Mouse (Mus musculus): ENCODE data around the gene Glrx3. TPM values are rescaled to one million over a fixed set of nuclear protein-coding genes. Genes with fewer than 3 reads are reported as not detected.

Gene Glrx3
- total and polyA plus RNA-seq, 2 experiments from 2014 or later = 88.1 to 162 TPM

- TF ChIP-seq CTCF (IDR thresholded peaks at IDR 0.05; ENCODE audit: low read depth) (peak; percentile 100), EP300 (IDR thresholded peaks at IDR 0.05; ENCODE audit: low read depth) (no peak)
- H3K9ac ChIP-seq (replicated peaks; ENCODE audit: low read depth, low read length) = no peak overlapping the region
- WGBS = 13% methylated on average over 30 of the region's 30 CpGs
- H3K4me2 ChIP-seq (ENCODE audit: low read depth, low read length) = peak overlapping the region; percentile 46
- DNase-seq (ENCODE audit: low spot score) (peak; percentile 71), ATAC-seq (ENCODE audit: insufficient read depth, low read depth) (peak; percentile 87)
- no peaks in the 10 kb centered on the region for H3K4me1 ChIP-seq (ENCODE audit: control insufficient read depth, insufficient read depth)
- no peak overlapping the region for H3K4me3 ChIP-seq (ENCODE audit: low read depth, low read length)
- no peaks in the 10 kb centered on the region for H3K36me3 ChIP-seq (replicated peaks; ENCODE audit: control insufficient read depth, insufficient read depth, low read length)
- peaks cover 21% of the 10 kb centered on the region for H3K27me3 ChIP-seq (ENCODE audit: control insufficient read depth, insufficient read depth, low read length)
- no peaks in the 10 kb centered on the region for H3K9me3 ChIP-seq (replicated peaks; ENCODE audit: control insufficient read depth, low read length)
- no peak overlapping the region for H3K27ac ChIP-seq (ENCODE audit: low read depth)
Measured at GRCm38 (mm10) chr7:137477950-137478620, 40.7 kb downstream of the Glrx3 start.

- TF ChIP-seq EP300 (IDR thresholded peaks at IDR 0.05; ENCODE audit: low read depth) (no peak), CTCF (IDR thresholded peaks at IDR 0.05; ENCODE audit: low read depth) (no peak)
- no peak overlapping the region for H3K4me3 ChIP-seq (ENCODE audit: low read depth, low read length)
- H3K9ac ChIP-seq (replicated peaks; ENCODE audit: low read depth, low read length) = no peak overlapping the region
- H3K9me3 ChIP-seq (replicated peaks; ENCODE audit: control insufficient read depth, low read length) = no peaks in the 10 kb centered on the region
- peak overlapping the region; percentile 46 for H3K4me2 ChIP-seq (ENCODE audit: low read depth, low read length)
- no peaks in the 10 kb centered on the region for H3K4me1 ChIP-seq (ENCODE audit: control insufficient read depth, insufficient read depth)
- no peaks in the 10 kb centered on the region for H3K36me3 ChIP-seq (replicated peaks; ENCODE audit: control insufficient read depth, insufficient read depth, low read length)
- no peak overlapping the region for H3K27ac ChIP-seq (ENCODE audit: low read depth)
- ATAC-seq (ENCODE audit: insufficient read depth, low read depth) = no peak
- WGBS = 26% methylated on average over 5 of the region's 5 CpGs
- peaks cover 21% of the 10 kb centered on the region for H3K27me3 ChIP-seq (ENCODE audit: control insufficient read depth, insufficient read depth, low read length)
- DNase-seq (ENCODE audit: low spot score) = no peak
Measured at GRCm38 (mm10) chr7:137478621-137478982, 41.2 kb downstream of the Glrx3 start.

DNA sequence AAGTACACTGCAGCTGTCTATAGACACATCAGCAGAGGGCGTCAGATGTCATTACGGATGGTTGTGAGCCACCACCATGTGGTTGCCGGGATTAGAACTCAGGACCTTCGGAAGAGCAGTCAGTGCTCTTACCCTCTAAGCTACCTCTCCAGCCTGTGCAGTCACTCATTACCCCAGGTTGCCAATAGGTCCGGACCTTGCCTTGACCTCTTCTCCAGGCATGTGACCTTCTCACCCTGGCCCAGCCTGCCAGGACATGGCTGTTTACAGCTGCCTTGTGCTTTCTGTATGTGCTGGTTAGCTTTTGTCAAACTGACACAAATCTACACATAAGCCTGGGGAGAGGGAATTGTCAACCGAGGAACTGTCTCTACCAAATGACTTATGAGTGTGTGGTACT, 43.4 kb downstream of the Glrx3 start:
- Histone ChIP-seq H3K27me3 (ENCODE audit: control insufficient read depth, insufficient read depth, low read length) (peaks cover 17% of the 10 kb centered on the region; the same call in 1 of the 2 replicates), H3K27ac (ENCODE audit: low read depth) (no peak overlapping the region), H3K9me3 (replicated peaks; ENCODE audit: control insufficient read depth, low read length) (no peaks in the 10 kb centered on the region), H3K9ac (replicated peaks; ENCODE audit: low read depth, low read length) (no peak overlapping the region), H3K36me3 (replicated peaks; ENCODE audit: control insufficient read depth, insufficient read depth, low read length) (no peaks in the 10 kb centered on the region), H3K4me3 (ENCODE audit: low read depth, low read length) (no peak overlapping the region), H3K4me2 (ENCODE audit: low read depth, low read length) (no peak overlapping the region), H3K4me1 (ENCODE audit: control insufficient read depth, insufficient read depth) (no peaks in the 10 kb centered on the region)
- DNase-seq (ENCODE audit: low spot score) (no peak), ATAC-seq (ENCODE audit: insufficient read depth, low read depth) (no peak)
- WGBS = 74% methylated on average over 6 of the region's 6 CpGs
- TF ChIP-seq CTCF (IDR thresholded peaks at IDR 0.05; ENCODE audit: low read depth) (no peak), EP300 (IDR thresholded peaks at IDR 0.05; ENCODE audit: low read depth) (no peak)

GRCm38 (mm10) chr7:137483987-137484386, 46.6 kb downstream of the Glrx3 start:
- Histone ChIP-seq H3K4me2 (ENCODE audit: low read depth, low read length) (no peak overlapping the region), H3K27ac (ENCODE audit: low read depth) (no peak overlapping the region), H3K4me1 (ENCODE audit: control insufficient read depth, insufficient read depth) (no peaks in the 10 kb centered on the region), H3K9me3 (replicated peaks; ENCODE audit: control insufficient read depth, low read length) (no peaks in the 10 kb centered on the region), H3K9ac (replicated peaks; ENCODE audit: low read depth, low read length) (no peak overlapping the region), H3K4me3 (ENCODE audit: low read depth, low read length) (no peak overlapping the region), H3K27me3 (ENCODE audit: control insufficient read depth, insufficient read depth, low read length) (0 out of 2 replicates have a peak, but pooled peaks cover 4% of the 10 kb centered on the region), H3K36me3 (replicated peaks; ENCODE audit: control insufficient read depth, insufficient read depth, low read length) (no peaks in the 10 kb centered on the region)
- TF ChIP-seq CTCF (IDR thresholded peaks at IDR 0.05; ENCODE audit: low read depth) (no peak), EP300 (IDR thresholded peaks at IDR 0.05; ENCODE audit: low read depth) (no peak)
- no peak for ATAC-seq (ENCODE audit: insufficient read depth, low read depth)
- 69% methylated on average over 11 of the region's 11 CpGs for WGBS
- DNase-seq (ENCODE audit: low spot score) = no peak

DNA sequence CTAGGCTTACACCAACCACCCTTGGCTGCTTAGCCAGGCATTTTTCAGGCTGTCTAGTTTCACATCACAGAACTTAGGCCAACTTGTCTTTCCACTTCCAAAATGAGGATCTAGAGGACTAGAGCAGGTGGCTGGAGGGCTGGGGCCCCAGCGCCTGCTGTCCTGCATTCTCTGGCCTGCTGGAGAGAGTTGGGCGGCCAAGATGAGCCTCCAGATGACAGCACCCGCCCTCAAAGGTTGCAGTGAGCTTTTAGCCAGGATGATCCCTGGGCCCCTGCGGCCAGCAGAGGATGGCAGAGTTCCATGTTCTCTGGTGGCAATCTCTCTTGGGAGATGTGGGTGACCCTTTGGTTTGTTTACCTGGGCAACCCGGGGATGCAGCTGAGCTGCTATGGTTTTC, 51.0 kb downstream of the Glrx3 start:
- DNase-seq (ENCODE audit: low spot score) (no peak), ATAC-seq (ENCODE audit: insufficient read depth, low read depth) (no peak)
- H3K36me3 ChIP-seq (replicated peaks; ENCODE audit: control insufficient read depth, insufficient read depth, low read length) = no peaks in the 10 kb centered on the region
- H3K27ac ChIP-seq (ENCODE audit: low read depth) = no peak overlapping the region
- no peak overlapping the region for H3K4me3 ChIP-seq (ENCODE audit: low read depth, low read length)
- H3K27me3 ChIP-seq (ENCODE audit: control insufficient read depth, insufficient read depth, low read length) = no peaks in the 10 kb centered on the region
- H3K4me1 ChIP-seq (ENCODE audit: control insufficient read depth, insufficient read depth) = no peaks in the 10 kb centered on the region
- H3K9me3 ChIP-seq (replicated peaks; ENCODE audit: control insufficient read depth, low read length) = no peaks in the 10 kb centered on the region
- TF ChIP-seq EP300 (IDR thresholded peaks at IDR 0.05; ENCODE audit: low read depth) = no peak
- no peak for TF ChIP-seq CTCF (IDR thresholded peaks at IDR 0.05; ENCODE audit: low read depth)
- no peak overlapping the region for H3K9ac ChIP-seq (replicated peaks; ENCODE audit: low read depth, low read length)
- 60% methylated on average over 5 of the region's 5 CpGs for WGBS
- H3K4me2 ChIP-seq (ENCODE audit: low read depth, low read length) = no peak overlapping the region

DNA sequence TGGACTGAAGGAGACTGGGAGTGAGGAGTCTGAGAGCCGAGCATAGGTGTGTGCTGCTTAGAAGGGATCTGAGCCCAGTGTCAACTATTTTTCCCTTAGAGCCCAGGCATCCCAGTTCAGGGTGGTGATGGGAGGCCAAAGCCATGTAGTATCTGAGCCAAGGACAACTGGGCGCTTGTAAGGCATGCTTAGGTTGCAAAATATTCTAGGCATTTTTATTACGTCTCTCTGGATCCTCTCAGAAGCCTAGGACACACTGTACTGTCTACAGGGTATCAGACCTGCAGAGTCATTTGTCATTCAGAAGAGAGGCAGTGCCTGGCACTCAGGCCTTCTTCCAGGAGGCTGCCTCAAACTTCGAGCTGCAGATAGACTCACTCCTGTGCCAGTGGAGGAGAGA, 53.3 kb downstream of the Glrx3 start:
- no peak overlapping the region for H3K4me3 ChIP-seq (ENCODE audit: low read depth, low read length)
- no peak overlapping the region for H3K9ac ChIP-seq (replicated peaks; ENCODE audit: low read depth, low read length)
- H3K4me2 ChIP-seq (ENCODE audit: low read depth, low read length) = no peak overlapping the region
- WGBS = 31% methylated on average over 4 of the region's 4 CpGs
- no peaks in the 10 kb centered on the region for H3K36me3 ChIP-seq (replicated peaks; ENCODE audit: control insufficient read depth, insufficient read depth, low read length)
- TF ChIP-seq EP300 (IDR thresholded peaks at IDR 0.05; ENCODE audit: low read depth) (no peak), CTCF (IDR thresholded peaks at IDR 0.05; ENCODE audit: low read depth) (no peak)
- H3K27me3 ChIP-seq (ENCODE audit: control insufficient read depth, insufficient read depth, low read length) = no peaks in the 10 kb centered on the region
- H3K27ac ChIP-seq (ENCODE audit: low read depth) = no peak overlapping the region
- no peaks in the 10 kb centered on the region for H3K9me3 ChIP-seq (replicated peaks; ENCODE audit: control insufficient read depth, low read length)
- no peak for ATAC-seq (ENCODE audit: insufficient read depth, low read depth)
- H3K4me1 ChIP-seq (ENCODE audit: control insufficient read depth, insufficient read depth) = no peaks in the 10 kb centered on the region
- no peak for DNase-seq (ENCODE audit: low spot score)

Data from heart, postnatal 0 days (tissue).